Mouse (Mus musculus): ENCODE results near the gene Sorcs3.

The Sorcs3 gene

DNA sequence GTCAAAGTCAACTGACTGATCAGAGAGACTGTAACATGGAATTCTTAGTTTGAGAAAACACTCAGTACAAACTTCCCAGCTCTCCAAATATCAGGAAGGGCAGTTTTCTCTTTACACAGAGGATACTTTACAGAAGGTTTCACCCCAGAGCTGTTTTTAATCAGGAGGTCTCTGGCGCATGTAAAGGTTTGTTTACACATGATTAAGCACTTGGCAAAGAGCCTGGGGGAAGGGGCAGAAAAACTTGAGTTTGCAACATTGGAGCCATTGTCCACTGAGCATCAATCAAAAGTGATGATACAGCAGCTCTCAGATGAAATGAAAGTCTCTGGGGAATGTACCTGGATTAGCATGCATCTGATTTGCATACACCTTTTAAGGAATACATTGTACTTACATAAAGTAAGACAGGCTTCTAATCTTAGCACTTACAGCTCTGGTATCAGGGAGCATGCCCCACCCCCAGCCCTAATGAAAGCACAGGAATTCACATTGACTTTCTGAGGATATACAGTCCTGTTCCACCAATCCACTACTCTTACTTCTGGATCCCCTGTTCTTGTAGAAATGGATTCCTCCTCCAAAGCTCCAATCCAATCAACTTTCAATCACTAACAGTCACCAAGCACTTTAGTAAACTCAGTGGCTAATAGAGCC lies 500.6 kb downstream of the Sorcs3 start:
- DNase-seq (ENCODE audit: low spot score in 2 of 2), result no peak

DNA sequence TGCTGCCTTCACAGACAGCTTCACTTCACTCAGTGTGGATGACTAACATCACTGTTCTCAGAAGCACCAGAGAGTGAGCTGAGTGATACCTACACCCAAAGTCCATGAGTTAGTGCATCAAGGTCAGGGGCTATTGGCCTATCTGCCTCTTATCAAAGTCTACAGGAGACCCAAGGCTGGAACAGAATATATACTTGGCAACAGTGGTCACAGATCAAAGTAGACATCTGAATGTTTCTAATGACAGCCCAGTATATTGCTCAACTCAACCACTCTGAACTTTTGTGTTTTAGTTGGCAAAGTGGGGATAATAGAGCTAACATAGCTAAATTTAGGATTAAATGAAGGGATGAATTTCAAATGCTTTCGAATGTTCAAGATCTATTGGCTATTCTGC lies 501.1 kb downstream of the Sorcs3 start:
- DNase-seq (ENCODE audit: low spot score in 2 of 2), result no peak

DNA sequence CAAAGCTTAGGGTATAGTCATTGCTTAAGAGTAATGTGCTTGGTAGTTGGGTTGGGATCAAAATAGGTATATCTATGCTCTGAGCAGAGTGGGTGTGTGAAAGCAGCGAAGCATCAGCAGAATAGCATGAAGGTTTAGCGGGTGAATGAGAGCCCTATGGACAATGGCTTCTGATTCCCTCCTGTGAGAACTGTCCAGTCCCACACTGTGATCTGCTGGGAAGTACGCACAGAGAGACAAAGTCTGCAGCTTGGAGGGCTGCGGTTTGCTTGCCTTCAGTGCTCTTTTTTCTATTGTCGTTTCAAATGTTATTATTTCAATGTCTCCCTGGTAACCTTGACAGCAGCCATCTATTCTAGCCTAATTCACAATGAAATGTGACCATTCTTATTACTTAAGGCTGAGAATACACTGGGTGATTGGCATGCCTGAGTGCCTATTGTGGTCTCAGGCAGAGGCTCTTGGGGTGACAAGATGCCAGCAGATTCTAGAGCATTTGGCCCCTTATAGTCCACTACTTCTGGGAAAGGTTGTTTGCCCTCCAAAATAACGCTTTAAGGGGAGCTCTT lies 520.1 kb downstream of the Sorcs3 start:
- no peak for DNase-seq (ENCODE audit: low spot score in 2 of 2)

DNA sequence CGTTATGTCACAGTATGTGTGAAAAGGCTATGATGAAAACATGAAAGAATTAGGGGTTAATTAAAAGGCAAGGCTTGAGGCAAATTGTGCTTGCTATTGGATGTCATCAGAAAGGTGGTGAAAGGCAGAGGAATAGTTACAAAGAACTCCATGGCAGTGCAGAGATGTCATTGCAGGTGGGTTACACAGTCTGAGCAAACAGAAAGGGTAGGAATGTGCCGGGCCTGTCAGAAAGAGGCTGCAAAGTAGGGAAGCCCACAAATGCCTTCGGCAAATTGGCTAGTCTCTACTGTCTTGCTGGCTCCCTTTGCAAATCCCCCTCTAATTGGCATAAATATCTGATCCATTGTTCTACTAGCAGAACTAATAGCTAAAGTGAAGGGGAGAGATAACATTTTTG lies 521.2 kb downstream of the Sorcs3 start:
- DNase-seq (ENCODE audit: low spot score in 2 of 2), result no peak

DNA sequence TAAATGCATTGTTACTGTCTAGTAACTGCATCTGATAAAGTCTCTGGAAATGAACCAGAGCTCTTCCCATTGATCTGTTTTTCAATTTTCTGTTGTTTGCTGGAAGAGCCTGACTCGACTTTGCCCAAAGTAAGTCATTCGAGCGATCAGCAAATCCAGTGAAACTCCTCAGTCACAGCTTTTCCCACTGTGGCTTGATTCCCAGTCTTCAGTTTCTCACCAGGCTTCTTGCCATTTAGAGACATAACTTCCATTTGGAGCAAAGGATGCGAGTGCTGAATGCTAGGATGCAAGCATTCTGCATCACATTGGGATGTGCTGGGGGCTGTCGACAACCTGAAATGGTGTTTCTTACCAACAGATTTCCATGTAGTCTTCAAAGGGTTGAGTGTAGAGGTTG lies 521.8 kb downstream of the Sorcs3 start:
- DNase-seq (ENCODE audit: low spot score in 2 of 2), result no peak

DNA sequence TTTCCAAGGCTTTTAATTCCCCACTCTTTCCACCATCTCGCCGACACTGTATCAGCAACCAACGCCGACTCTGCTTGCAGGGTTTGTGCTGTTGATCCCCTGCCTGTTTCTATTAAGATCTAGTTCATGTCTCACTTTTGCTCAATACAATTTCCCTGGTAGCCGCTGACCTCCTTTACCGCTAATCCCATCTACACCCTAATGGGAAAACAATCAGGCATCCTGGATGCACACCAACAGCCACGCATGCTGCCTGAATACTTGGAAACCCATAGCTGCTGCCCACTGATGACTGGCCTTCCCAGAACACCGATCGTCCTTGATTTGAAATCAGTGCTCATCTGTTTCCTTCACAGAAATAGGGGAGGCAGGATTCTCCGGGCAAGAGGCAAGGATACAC lies 525.9 kb downstream of the Sorcs3 start:
- DNase-seq (ENCODE audit: low spot score in 2 of 2), result no peak

DNA sequence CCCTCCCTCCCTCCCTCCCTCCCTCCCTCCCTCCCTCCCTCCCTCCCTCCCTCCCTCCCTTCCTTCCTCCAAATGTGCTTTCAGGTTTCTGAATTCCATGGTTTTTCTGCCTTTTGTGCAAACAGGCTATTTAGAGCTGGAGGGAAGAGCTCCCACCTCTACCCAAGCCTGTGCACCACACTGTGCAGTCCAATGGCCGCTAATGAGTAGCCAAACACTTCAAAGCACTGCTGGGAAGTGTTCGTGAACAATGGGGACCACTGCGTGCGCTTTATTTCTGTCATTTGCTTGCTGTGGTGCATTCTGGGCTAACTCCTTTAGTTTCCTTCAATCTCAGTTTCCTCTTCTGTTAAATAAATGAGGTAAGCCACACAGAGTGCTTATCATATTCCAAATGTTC lies 528.5 kb downstream of the Sorcs3 start:
- no peak for DNase-seq (ENCODE audit: low spot score in 2 of 2)

DNA sequence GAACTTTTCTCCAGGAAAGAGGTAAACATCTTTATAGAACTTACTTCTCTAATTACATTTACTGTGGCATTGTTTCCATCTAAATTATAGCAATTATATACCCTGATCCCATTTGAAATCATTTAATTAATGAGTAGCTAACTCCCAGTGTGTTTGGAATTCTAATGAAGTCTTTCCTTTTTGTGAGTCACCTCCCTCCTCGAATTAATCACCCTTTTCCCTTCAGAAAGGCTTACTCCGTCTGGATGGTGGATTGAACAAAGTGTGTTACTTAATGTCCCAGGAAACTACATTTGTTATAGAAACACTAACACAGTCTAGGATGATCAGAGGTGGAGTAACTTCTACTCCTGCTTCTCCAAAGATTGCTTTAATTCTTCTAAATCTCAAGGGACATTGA lies 531.7 kb downstream of the Sorcs3 start:
- DNase-seq (ENCODE audit: low spot score in 2 of 2), result no peak

DNA sequence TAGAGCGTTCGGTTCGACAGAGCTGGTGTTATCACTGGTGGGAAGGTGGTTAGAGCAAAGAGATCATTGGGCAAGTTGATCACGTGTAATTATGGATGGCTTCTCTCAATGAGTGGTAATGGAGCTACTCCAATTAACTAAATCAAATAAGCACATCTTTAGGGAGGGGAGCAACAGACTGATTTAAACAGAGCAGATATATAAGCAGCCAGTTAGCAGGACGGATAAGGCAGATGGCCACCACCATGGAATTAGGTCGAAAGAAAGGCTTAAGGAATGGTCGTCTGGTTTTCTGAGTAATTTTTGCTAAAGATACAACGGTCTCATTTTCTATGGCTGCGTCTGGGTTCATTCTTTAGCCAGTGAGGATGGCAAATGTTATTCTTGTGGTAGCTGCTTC lies 549.3 kb downstream of the Sorcs3 start:
- no peak for DNase-seq (ENCODE audit: low spot score in 2 of 2)

DNA sequence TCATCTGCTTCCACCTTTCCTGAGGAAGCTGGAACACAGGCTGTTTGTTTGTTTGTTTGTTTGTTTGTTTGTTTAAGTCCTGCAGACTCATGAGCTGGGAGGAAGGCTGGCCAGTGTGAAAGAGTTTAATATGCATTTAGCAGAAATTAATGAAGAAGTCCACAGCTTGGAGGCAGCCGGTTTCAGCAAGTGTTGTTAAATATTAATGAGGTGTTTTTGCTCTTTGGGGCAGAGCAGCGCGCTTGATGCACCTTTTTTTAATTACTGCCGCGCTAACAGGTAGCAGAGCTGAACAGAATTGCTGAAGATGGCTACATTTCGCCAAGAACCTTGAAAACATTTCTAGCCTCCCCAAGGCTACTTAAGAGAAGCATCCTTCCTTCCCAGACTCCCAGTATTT lies 551.0 kb downstream of the Sorcs3 start:
- DNase-seq (ENCODE audit: low spot score in 2 of 2), result no peak

DNA sequence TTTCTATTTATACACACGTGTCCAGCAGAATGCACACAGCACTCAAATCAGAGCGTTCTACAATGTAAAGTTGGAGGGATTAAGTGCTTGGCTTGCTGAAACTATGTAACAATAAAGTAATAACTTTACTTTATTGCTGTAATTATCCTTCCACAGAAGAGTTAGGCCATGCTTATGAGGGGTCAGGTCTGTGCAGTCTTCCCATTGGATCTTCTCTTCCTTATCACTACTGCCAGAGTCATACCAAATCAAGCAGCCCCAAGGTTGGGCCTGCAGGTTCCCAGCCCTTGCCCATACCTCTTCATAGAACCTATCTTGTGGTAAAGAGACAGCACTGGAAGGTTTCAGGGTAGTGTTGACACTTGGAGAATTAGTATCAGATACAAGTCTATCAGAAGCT lies 560.7 kb downstream of the Sorcs3 start:
- DNase-seq (ENCODE audit: low spot score in 2 of 2), result no peak

DNA sequence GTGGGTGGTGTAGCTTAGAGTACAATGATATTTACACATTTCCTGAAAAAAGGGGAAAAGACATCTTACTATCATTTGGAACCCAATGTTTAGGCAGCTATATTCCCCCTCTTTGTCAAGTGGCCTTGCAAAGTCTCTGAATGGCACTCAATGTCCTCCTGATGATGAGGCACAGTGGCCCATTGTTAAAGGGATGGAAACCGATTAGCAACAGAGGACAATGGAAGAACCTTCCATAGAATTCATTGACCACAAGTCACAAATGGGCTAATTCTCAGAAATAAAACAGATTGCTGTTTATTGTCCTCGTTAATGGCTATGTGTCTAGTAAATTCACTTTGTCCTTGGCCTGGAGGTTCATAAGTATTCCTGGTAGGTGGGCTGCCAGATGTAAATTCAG lies 565.7 kb downstream of the Sorcs3 start:
- no peak for DNase-seq (ENCODE audit: low spot score in 2 of 2)

DNA sequence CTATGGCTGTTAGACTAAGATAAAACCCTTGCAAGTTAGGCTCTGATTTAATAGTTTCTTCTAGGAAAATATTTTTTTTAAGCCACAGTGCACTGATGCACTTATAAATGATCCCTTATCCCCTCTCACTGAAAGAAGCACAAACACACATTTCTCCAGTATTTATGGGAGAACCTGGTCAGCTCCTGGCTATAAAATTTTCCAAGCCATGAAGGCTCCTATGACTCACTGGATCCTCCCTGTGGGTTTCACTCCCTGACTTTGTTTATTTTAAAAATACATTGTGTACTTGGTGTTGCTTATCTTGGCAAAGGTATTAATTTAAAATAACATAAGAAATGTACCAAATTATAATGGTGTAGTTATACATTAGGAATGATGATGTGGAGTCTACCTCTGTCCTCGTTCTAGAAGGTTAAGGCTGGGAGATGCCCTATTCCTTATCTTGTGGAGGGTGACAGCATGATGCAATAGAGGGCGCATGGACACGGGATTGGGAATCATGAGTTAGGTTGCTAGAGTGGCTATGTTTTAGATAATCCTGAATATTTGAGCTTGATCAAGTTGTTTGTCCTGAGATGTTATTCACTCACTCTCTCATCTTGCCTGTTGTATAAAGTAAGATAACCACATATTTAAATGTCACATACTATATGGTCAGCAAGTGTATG lies 573.4 kb downstream of the Sorcs3 start:
- DNase-seq (ENCODE audit: low spot score in 2 of 2), result no peak

DNA sequence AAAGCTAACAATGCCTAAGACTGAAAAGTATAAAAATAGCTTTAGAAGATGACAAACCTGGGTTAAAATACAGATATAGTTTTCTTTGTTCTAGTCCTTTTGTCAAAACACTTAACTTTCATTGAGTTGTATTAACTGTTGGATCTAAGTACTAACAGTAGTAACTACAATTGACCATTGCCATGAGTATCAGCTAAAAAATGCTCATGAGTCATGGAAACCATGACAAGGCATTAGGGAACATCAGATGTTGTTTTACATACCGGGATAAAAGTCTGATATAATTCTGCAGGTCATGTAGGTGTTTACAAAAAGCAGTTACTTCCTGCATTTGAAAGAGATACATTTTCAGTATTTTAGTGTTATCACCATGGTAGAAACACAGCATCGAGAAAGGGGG lies 575.0 kb downstream of the Sorcs3 start:
- DNase-seq (ENCODE audit: low spot score in 2 of 2), result no peak

DNA sequence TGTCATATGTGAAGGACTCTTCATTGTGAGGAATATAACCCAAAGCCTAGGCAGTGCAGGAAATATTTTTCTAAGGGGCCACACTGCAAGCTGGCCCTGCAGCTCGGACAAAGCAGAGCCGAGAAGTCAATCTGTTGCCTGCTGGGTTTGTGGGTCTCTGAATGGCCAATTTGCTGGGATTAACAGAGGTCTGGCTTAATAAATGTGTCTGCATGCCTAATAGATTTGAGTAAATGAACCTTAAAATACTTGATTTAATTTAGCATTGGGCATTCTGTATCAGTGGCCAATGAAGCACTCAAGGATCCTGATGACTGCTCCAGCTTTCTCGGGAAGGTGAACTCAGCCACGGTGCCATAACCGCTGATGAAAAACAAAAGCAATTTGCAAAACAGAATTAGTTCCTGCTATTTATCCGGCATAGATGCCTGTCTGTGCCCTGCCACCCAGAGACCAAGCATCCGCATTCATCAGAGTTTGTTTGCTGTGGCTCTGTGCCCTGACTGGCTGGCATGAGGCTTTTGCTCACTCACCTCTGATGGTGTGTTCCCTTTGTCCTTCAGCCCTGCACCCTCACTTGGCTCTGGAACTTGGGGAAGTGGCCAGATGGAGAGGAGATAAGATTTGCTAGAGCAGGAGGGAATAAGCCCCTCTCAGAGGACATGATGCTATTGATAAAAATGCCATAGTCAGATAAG lies 576.3 kb downstream of the Sorcs3 start:
- DNase-seq (ENCODE audit: low spot score in 2 of 2), result no peak

DNA sequence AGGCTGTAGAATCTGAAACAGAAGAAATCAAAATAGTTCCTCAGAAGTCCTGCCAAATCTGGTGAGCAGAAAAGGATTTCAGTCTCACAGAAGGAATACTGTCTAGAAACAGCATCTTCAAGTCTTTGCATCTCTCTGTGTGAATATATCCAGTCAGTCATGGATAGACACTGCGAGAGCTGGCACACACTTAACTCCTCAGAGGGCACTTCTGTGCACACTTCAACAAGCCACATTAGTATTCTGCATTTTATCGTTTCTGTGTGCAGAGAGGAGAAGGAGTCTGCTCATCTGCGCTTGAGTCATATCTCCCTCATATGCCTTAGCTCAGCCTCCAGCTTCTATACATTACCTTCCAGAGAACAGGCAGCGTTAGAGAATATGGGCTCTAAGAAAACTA lies 581.4 kb downstream of the Sorcs3 start:
- DNase-seq (ENCODE audit: low spot score in 2 of 2), result no peak

DNA sequence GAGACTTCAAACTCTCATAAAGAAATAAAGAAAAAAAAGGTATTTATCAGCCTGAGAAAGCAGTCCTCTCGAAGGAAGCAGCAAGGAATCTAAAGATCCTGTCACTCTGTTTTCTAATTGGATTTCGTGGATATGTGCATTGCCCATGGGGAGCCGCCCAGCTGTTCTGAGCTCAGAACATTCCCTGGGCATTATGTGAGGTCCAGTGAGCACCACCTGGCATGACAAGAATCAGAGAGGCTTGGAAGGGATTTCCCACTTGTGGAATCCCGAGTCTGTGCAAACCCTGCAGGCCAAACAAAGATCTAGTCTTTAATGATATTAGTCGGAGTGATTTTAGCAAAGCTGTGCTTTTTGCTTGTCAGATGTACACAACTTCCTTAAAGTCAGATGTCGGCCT lies 598.7 kb downstream of the Sorcs3 start:
- DNase-seq (ENCODE audit: low spot score in 2 of 2), result no peak

DNA sequence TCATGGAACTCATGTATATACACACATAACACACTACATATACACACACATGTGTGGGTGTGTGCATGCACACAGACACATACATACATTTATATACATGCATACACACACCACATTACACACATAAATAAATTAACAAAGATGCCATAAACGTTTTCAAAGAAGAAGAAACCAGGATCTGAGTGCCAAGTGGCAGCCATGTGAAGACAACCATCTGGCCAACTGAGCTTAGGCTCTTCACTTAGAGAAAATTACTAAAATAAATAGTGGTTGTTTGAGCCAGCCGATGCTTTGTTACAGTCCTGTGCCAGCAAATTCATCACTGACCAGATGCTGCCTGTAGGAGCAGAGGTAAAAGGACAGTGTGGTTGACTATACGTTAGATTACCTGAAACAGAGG lies 605.7 kb downstream of the Sorcs3 start:
- no peak for DNase-seq (ENCODE audit: low spot score in 2 of 2)

DNA sequence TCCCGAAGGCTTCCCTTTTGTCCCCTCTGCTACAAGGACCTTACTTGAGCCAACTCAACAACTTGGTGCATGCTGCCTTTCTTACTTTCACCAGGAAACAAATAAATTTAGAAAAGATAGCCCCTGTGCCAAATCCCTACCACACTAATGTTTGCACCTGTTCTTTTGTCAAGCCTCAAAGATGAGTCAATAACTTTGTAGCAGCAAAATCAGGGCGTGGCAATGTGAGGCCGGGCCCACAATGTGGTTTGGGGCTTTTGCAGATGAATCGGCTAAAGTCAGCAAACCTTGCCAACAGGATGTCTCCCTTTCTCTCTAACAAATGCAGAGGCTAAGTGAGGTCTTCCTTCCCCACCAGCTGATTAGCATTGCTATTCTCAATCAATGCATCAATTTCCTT lies 608.0 kb downstream of the Sorcs3 start:
- DNase-seq (ENCODE audit: low spot score in 2 of 2), result no peak

DNA sequence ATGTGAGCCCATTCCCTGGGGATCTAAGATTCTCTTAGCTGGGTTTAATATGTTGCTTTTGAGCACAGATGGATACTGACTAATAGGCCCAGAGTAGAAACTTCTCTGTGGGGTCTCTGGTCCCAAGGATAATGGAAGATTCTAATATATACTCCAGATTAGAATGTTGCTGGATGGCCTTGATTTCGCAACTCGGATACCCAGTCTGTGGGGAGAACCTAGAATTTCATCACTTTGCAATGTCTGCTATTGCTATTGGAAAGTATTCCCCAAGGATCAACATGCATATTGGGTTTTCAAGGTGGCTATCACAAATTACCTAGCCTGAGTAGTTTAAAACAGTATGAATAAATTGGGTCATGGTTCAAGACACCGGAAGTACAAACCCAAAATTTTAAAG lies 609.2 kb downstream of the Sorcs3 start:
- DNase-seq (ENCODE audit: low spot score in 2 of 2), result no peak

DNA sequence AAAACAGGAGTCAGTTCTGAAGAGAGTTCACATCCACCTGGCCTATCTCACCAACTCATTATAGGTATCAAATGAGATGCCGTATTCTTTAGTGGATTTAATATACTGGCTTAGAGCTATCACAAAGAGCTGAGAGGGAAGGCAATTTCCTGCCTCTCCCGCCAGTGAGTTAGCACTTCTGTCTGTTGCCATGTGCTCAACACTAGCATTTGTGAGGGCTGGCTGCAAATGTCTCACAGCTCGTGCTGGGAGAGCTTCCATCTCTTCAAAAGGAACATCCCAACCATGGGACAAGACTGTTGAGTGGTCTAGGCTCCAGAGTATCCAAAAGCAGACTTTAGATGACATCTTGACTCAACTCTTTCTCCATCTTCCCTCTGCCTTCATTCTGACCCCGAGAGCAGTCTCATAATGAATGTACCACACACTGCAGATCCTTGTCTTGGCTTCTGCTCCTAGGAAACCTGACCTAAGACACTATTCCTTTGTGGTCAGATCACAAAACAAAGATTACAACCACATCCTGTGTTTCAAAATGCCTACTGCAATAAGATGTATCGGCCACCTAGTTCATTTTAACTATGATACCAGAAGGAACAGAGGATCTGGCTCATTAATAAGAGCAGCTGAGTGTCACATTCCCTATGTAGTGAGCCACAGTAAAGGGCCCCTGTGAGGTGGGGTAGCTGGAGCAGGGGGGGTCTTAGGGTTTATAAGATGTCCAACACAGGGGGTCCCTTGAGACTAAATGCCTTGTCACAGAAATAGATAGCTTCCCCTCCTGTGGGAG lies 614.9 kb downstream of the Sorcs3 start:
- no peak for DNase-seq (ENCODE audit: low spot score in 2 of 2)

DNA sequence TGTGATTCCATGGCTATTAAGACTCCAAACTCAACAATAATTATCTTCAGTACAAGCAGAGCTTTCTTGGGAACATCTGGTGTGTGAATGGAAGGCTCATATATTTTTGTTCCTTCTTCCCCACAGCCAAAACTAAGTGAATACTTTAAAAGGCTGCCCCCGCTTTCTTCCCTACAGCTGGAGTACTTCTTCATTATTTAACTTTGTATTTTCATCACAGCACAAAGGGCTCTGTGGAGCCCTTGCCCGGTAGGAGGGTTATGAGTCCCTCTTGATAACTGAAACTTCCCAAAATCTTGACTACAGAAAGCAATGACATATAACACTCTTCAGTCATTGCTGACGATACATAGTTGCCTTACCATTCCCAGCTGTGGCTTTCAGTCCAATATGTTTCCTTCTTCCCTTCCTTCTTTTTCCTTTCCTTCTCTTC lies 615.5 kb downstream of the Sorcs3 start:
- DNase-seq (ENCODE audit: low spot score in 2 of 2), result no peak

Measured in urinary bladder, postnatal 36 days (tissue).